Mouse (Mus musculus) kidney, embryonic 14.5 days (tissue): ENCODE measurements around the gene Nme7. TPM values are rescaled to one million over a fixed set of nuclear protein-coding genes. Genes with fewer than 3 reads are reported as not detected.

Experiments used
- ATAC-seq: fragments of 200-750 bp; cut with Nextera tagmentation; 2 replicates; pipeline ENCODE4 v1.8.0; 2017; ENCODE audit warnings: moderate number of reproducible peaks, mild to moderate bottlenecking, moderate TSS enrichment, moderate library complexity; ENCODE audit not compliant: low FRiP score, low TSS enrichment
- H3K27ac ChIP-seq: fragments of 300-500 bp; sonication (generic); 2 replicates; pipeline ENCODE4 v1.5.1; 2014; ENCODE audit warnings: low read depth, mild to moderate bottlenecking, low read length, moderate library complexity, mixed read lengths
- H3K27me3 ChIP-seq: fragments of 300-500 bp; sonication (generic); 2 replicates; pipeline ENCODE4 v1.6.1; 2014; ENCODE audit warnings: mild to moderate bottlenecking, low read length; ENCODE audit not compliant: control insufficient read depth, insufficient read depth
- H3K36me3 ChIP-seq: fragments of 300-500 bp; sonication (generic); 2 replicates; pipeline ENCODE4 v1.6.1; 2014; ENCODE audit warnings: low read length, mixed read lengths; ENCODE audit not compliant: control insufficient read depth, insufficient read depth
- H3K4me1 ChIP-seq: fragments of 300-500 bp; sonication (generic); 2 replicates; pipeline ENCODE4 v1.6.1; 2014; ENCODE audit warnings: low read length, mixed read lengths; ENCODE audit not compliant: control insufficient read depth, insufficient read depth
- H3K4me2 ChIP-seq: fragments of 300-500 bp; sonication (generic); replicated peaks from 2 replicates; pipeline ENCODE4 v1.6.1; 2014; ENCODE audit warnings: low read depth, mild to moderate bottlenecking, low read length
- H3K4me3 ChIP-seq: fragments of 300-500 bp; sonication (generic); 2 replicates; pipeline ENCODE4 v1.5.1; 2014; ENCODE audit warnings: mild to moderate bottlenecking, low read length
- H3K9ac ChIP-seq: fragments of 300-500 bp; sonication (generic); 2 replicates; pipeline ENCODE4 v1.6.1; 2014; ENCODE audit warnings: low read depth, mild to moderate bottlenecking, low read length, moderate library complexity
- H3K9me3 ChIP-seq: fragments of 300-500 bp; sonication (generic); 2 replicates; pipeline ENCODE4 v1.6.1; 2016; ENCODE audit warnings: low read length; ENCODE audit not compliant: control insufficient read depth
- WGBS: fragments of 180-500 bp; shearing (Covaris S2); extraction: QIAGEN DNeasy Blood & Tissue Kit; methylation state at CpG from one replicate; pipeline ENCODE4 v1.1.7; 2014; 5-methylcytosine and 5-hydroxymethylcytosine counted together
- polyA plus RNA-seq: library from polyadenylated mRNA; unstranded; fragments of >200 nt; fragmentation: Nextera tagmentation; extraction: Ambion mirVana; gene quantifications from 2 replicates; pipeline ENCODE4 v1.2.1, GENCODE M21; 2014

The Nme7 gene
- polyA plus RNA-seq, 1 experiment from 2014 or later = 47.9 TPM

GRCm38 (mm10) chr1:164453146-164453545 lies 149.2 kb downstream of the Nme7 start:
- Histone ChIP-seq H3K4me1 (peaks cover 11% of the 10 kb centered on the region; the same call in 1 of the 2 replicates), H3K9ac (no peak overlapping the region), H3K4me2 (no peak overlapping the region), H3K9me3 (no peaks in the 10 kb centered on the region), H3K27ac (no peak overlapping the region), H3K27me3 (peaks cover 21% of the 10 kb centered on the region), H3K4me3 (no peak overlapping the region), H3K36me3 (peaks cover 5% of the 10 kb centered on the region)
- ATAC-seq = no peak
- WGBS = 90% methylated on average over 8 of the region's 8 CpGs

- Histone ChIP-seq H3K27ac (no peak overlapping the region), H3K36me3 (peaks cover 5% of the 10 kb centered on the region), H3K9ac (no peak overlapping the region), H3K27me3 (peaks cover 27% of the 10 kb centered on the region), H3K4me2 (no peak overlapping the region), H3K4me3 (no peak overlapping the region), H3K9me3 (no peaks in the 10 kb centered on the region), H3K4me1 (peaks cover 11% of the 10 kb centered on the region; the same call in 1 of the 2 replicates)
- ATAC-seq = no peak
- whole genome bisulfite sequencing = 94% methylated on average over 5 of the region's 5 CpGs
Measured at GRCm38 (mm10) chr1:164453739-164454138, 149.8 kb downstream of the Nme7 start.

- Histone ChIP-seq H3K4me3 (peak overlapping the region; percentile 20), H3K4me2 (peak overlapping the region; percentile 38), H3K9ac (peak overlapping the region; percentile 34; the same call in 1 of the 2 replicates), H3K27me3 (peaks cover 32% of the 10 kb centered on the region), H3K27ac (no peak overlapping the region), H3K36me3 (peaks cover 2% of the 10 kb centered on the region), H3K4me1 (peaks cover 11% of the 10 kb centered on the region; the same call in 1 of the 2 replicates), H3K9me3 (no peaks in the 10 kb centered on the region)
- no peak for ATAC-seq
- WGBS = 40% methylated on average over 14 of the region's 14 CpGs
Measured at GRCm38 (mm10) chr1:164454747-164455400, 151.0 kb downstream of the Nme7 start.

DNA sequence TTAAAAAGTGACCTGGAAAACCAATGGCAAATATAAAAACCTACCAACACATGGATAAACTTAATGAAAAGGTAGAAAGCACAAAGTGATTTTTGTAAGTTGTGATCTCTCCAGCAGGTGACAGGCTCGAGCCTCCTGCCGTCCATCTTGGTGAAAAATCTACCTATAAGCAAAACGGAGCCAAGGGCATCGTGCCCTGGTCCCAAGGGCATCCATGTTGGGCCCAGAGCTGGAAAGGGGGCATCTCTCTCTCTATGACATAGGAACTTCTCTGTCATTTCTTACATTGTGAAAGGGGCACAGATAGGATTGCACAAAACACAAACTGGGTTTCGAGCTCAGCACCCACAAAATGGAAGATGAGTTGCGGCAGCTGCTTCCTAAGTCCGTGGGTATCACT lies 151.7 kb downstream of the Nme7 start:
- Histone ChIP-seq H3K36me3 (no peaks in the 10 kb centered on the region; the same call in none of the 2 replicates), H3K27ac (no peak overlapping the region), H3K4me1 (peaks cover 11% of the 10 kb centered on the region; the same call in 1 of the 2 replicates), H3K4me2 (peak overlapping the region; percentile 57), H3K27me3 (peaks cover 36% of the 10 kb centered on the region), H3K9ac (peak overlapping the region; percentile 81; the same call in 1 of the 2 replicates), H3K4me3 (peak overlapping the region; percentile 67), H3K9me3 (no peaks in the 10 kb centered on the region)
- no peak for ATAC-seq
- 62% methylated on average over 7 of the region's 7 CpGs for WGBS

DNA sequence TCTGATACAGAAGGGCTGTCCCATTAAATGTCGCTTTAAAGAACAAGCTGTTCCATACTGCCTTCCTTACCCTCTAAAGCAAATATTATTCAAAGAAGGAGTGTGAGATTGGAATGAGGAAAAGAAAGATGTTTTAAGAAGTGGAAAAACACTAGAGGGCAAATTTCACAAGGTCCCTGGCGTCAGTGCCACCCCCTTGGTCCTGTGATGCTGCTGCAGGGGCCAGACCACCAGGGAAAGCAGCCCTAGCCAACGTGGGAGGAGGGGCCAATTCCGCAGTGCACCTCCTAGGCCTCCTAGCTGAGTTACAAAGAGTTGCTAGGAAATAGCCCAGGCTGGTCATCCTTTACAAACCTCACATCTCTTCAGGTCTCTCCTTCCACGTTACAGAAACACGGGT lies 152.1 kb downstream of the Nme7 start:
- H3K9ac ChIP-seq = peak overlapping the region; percentile 81; the same call in 1 of the 2 replicates
- ATAC-seq = no peak
- H3K4me1 ChIP-seq = peaks cover 11% of the 10 kb centered on the region; the same call in 1 of the 2 replicates
- H3K9me3 ChIP-seq = no peaks in the 10 kb centered on the region
- H3K4me3 ChIP-seq = peak overlapping the region; percentile 67
- peaks cover 37% of the 10 kb centered on the region for H3K27me3 ChIP-seq
- no peak overlapping the region for H3K27ac ChIP-seq
- WGBS = 19% methylated on average over 6 of the region's 6 CpGs
- H3K4me2 ChIP-seq = peak overlapping the region; percentile 57
- H3K36me3 ChIP-seq = no peaks in the 10 kb centered on the region; the same call in none of the 2 replicates

GRCm38 (mm10) chr1:164456731-164457130 lies 152.8 kb downstream of the Nme7 start:
- Histone ChIP-seq H3K27me3 (peaks cover 37% of the 10 kb centered on the region), H3K9me3 (no peaks in the 10 kb centered on the region), H3K4me2 (peak overlapping the region; percentile 57), H3K9ac (peak overlapping the region; percentile 81), H3K27ac (no peak overlapping the region), H3K36me3 (no peaks in the 10 kb centered on the region; the same call in none of the 2 replicates), H3K4me1 (peaks cover 11% of the 10 kb centered on the region; the same call in 1 of the 2 replicates), H3K4me3 (peak overlapping the region; percentile 67)
- no peak for ATAC-seq
- WGBS = 1% methylated on average over 8 of the region's 8 CpGs

GRCm38 (mm10) chr1:164457531-164458244 lies 153.8 kb downstream of the Nme7 start:
- peaks cover 37% of the 10 kb centered on the region for H3K27me3 ChIP-seq
- peaks cover 11% of the 10 kb centered on the region; the same call in 1 of the 2 replicates for H3K4me1 ChIP-seq
- ATAC-seq = peak; percentile 72
- no peaks in the 10 kb centered on the region; the same call in none of the 2 replicates for H3K36me3 ChIP-seq
- H3K9ac ChIP-seq = peak overlapping the region; percentile 81
- under 1% methylated on average over 54 of the region's 76 CpGs for whole genome bisulfite sequencing
- H3K4me3 ChIP-seq = peak overlapping the region; percentile 67
- no peaks in the 10 kb centered on the region for H3K9me3 ChIP-seq
- H3K4me2 ChIP-seq = peak overlapping the region; percentile 57
- H3K27ac ChIP-seq = peak overlapping the region; percentile 88

- peak; percentile 92 for ATAC-seq
- Histone ChIP-seq H3K27ac (peak within 1 kb of the TSS; percentile 88), H3K9me3 (no peaks in the 10 kb centered on the region), H3K9ac (peak within 1 kb of the TSS; percentile 81), H3K27me3 (peaks cover 37% of the 10 kb centered on the region), H3K4me3 (peak within 1 kb of the TSS; percentile 67), H3K4me2 (peak within 1 kb of the TSS; percentile 57), H3K36me3 (no peaks in the 10 kb centered on the region; the same call in 1 of the 2 replicates), H3K4me1 (peaks cover 11% of the 10 kb centered on the region; the same call in 1 of the 2 replicates)
- WGBS = 0% methylated on average over 23 of the region's 35 CpGs
Measured at GRCm38 (mm10) chr1:164458245-164458613, 154.3 kb downstream of the Nme7 start, which contains the start of gene Atp1b1. Gene Atp1b1 (minus strand): TSS chr1:164458355.
